Mouse (Mus musculus): ENCODE measurements around the gene Nek6. TPM values are rescaled to one million over a fixed set of nuclear protein-coding genes. Genes with fewer than 3 reads are reported as not detected.

Nek6 gene
- total RNA-seq, 1 experiment from 2014 or later, result 14.9 TPM

DNA sequence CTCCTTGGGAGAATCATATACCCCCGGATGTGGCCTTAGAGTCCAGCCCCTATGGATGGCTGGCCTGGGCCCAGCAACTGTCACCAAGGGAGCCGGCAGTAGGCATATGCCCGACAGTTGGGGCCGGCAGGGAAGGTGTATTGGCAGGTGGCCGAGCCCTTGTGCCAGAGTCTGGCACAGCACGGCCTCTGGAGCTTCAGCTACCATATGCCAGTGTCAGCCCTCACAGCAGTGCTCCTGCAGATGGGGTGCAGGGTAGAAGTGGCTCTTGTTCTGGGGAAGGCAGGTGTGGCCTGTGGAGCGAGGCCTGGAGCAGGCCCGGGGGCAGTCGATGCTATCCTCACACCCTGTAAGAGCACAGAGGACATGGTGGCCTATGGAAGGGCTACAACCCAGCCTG, 28.2 kb downstream of the Nek6 start:
- DNase-seq, result no peak

DNA sequence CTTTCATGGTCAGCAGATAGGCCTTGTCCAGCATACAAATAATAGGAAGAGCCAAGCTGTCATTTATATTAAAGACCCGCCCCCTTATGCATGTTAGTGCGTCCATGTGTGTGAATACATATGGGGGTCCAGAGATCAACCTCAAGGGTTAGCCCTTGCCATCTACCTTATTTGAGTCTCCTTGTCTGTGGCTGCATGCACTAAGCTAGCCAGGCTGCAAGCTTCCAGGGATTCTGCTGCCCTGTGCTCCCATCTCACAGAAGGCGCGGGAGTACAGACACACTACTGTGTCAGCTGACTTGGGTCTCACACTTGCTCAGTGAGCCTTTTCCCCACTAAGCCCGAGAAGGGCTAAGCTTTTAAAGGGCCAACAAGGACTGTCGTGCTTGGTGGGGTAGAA, 29.2 kb downstream of the Nek6 start:
- DNase-seq, result no peak

DNA sequence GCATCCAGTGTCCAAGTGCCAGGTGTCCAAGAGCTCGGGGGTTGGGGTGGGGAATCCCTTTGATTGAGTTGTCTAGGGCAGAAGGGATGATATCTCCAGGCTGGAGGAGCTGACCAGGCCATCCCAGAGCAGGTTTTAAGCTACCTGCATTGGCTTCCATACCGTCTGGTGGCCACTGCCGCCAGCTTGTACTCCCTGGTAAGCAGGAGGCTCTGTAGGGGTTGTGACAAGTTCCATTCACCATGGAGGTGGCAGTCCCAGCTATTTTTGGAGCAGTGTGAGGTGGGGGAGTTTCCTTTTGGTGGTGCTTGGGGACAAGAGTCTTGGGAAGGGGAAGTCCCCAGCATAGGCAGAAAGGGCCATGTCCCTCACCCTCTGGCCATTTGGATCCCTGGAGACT, 29.7 kb downstream of the Nek6 start:
- DNase-seq, result no peak

DNA sequence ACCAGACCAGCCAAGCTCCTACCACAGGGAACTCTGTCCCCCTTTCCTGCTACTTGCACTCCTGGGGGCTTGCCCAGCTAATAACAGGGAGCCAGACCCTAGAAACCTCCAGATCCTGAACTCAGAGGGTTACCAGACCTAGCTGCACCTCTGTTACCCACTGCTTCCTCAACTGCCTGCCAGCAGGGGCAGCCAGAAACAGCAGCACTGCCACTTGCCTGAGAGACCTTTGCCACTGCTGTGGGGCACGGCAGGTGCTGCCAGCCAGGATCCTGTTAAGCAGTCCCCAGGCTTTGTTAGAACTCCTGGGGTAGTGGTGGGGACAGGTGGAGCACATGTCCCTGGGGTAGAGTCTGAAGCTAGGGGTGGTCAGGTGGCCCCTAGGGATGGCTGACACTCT, 30.1 kb downstream of the Nek6 start:
- DNase-seq, result no peak

DNA sequence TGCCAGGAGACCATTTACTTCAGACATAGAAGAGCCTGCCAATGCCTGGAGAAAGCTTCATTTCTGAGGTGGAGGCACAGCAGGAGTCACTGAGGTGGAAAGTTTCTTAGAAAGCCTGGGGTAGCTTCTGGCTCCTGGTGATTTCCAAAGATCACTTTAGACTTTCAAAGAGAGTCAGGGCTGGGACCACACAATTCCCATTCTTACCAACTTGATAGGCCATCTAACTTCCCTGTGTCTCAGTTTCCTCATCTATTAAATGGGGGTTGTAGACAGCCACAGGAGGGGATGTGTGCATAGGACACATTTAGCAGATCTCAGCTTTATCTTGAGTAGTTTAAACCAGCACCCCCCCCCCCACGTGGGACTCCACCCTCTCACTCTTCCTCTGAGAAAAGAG, 30.9 kb downstream of the Nek6 start:
- no peak for DNase-seq

DNA sequence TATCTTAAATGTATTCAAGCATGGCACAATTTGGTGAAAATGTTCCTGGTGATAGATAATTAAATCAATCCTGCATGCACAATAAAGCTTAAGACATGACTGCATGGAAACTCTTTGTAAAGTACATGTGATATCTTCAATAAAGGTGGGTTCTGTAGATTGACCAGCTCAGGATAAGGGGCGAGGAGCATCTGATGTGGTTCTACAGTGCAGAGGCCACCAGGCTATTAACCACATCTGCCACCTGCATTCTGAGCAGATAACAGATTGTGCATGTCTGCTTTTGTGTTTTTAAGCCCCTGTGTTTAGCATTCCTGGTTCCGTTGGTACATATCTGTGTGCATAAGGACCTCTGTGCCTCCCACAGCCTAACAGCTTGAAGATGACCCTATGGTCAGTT, 31.7 kb downstream of the Nek6 start:
- DNase-seq, result no peak

- no peak for DNase-seq
Measured at GRCm38 (mm10) chr2:38544341-38544740, 32.9 kb downstream of the Nek6 start.

GRCm38 (mm10) chr2:38544982-38545381, 33.5 kb downstream of the Nek6 start:
- no peak for DNase-seq

GRCm38 (mm10) chr2:38545706-38546105, 34.3 kb downstream of the Nek6 start:
- no peak for DNase-seq

GRCm38 (mm10) chr2:38546222-38546621, 34.8 kb downstream of the Nek6 start:
- DNase-seq, result peak; percentile 86

DNA sequence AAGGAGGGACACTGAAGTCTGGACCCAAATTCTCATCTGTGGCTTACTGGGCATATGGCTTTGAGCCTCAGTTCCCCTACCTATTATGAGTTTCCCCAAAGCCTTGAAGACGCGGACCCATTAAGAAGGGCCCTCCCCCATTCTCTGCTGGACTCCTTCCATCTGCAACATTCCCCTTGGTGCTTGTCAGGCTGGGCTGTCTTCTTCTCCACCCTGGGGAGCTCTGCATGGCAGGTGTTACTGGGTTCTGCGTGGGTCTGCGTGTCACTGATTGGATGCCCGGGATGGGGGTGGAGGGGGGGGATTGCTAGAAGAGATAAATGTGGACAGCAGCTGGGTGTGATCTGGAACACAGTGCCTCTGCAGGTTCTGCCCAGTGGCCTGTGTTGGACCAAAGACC, 35.3 kb downstream of the Nek6 start:
- DNase-seq, result no peak

GRCm38 (mm10) chr2:38547793-38548517, 36.5 kb downstream of the Nek6 start:
- DNase-seq, result no peak

- DNase-seq, result no peak
Measured at GRCm38 (mm10) chr2:38552004-38552443, 40.6 kb downstream of the Nek6 start.

GRCm38 (mm10) chr2:38554226-38554995, 43.0 kb downstream of the Nek6 start:
- DNase-seq, result no peak

DNA sequence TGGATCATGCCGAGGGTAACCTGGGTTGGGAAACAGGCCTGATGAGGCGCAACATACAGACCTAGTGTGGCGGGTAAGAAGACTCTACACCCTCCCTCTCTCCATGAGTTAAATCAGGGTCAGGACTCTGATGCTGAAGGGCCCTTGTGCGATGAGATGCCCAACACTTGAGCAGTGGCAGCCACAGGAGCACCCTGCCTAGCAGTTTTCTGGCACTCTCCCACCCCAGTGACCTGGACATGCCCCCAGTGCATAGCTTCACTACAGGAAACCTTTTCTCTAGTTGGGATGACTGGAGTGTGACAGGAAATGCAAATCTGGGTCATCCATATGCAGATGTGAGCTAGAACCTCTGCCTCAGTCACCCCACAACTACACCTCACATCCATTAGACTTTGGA, 44.2 kb downstream of the Nek6 start:
- no peak for DNase-seq

- no peak for DNase-seq
Measured at GRCm38 (mm10) chr2:38556721-38557120, 45.3 kb downstream of the Nek6 start.

DNA sequence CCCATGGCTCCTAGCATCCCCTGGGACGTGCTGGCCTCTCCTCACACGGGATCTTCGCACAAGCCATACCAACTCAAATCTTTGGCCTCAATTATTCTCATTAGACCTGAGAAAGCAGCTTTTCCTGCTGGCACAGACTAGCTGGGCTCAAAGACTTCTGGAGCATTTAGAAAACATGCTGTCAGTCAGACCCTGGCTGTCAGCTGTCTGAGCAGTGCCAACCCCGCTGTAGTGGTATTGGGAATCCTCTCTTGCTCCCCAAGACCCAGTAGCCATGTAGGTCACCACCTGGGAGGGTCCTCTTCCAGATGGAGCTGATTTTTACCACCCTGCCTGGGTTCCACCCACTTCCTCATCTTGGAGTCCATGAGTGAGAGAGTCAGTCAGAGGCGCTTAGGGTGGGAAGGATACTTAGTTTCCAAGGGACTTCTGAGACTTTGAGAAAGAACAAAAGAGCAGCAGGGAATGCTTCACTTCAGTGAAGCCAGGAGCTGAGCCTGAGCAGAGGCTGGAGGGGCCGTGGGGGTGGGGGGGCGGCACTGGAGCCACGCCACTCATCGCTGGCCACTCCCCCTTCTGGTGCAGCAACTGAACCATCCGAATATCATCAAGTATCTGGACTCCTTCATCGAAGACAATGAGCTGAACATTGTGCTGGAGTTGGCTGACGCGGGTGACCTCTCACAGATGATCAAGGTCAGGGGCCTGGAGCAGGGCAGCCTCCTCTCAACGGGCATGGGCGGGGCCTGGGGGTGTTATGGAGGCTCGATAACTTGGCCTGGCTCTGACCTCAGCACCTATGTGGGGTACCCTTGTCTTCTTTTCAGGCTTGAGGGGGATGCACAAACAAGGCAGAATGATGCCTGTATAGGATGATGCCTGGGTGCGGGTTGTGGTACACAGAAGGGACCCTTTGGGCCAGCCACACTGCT, 49.1 kb downstream of the Nek6 start:
- DNase-seq, result no peak

- no peak for DNase-seq
Measured at GRCm38 (mm10) chr2:38562596-38562995, 51.2 kb downstream of the Nek6 start.

DNA sequence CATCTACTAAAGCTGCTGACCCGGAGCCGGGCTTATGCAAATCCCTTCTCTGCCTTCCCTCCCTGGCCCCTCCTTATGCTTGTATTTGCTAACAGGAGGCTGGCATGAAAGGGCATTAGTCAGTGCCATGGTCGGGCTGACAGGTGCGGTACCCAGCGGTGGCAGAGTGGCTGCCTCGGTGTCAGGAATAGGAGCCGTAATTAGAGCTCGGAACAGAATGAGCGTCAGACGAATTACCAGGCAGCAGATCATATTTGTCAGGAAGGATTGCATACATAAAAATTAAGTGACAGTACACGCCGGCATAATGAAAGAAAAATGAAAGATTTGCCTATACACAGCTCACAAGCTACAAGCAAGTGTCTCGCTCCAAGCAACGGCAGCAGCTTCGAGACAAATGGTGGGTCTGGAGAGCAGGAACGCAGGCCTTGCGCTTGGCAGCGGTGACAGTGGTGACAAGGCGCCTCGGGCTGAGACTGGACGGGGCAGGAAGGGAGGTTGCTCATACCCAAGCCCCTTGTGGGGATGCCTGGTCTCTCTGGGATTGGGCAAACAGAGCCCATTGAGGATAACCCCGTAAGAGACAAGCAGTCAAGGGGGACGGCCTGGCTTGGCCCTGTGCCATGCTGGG, 60.6 kb downstream of the Nek6 start:
- DNase-seq, result no peak

GRCm38 (mm10) chr2:38574697-38575096, 63.3 kb downstream of the Nek6 start:
- DNase-seq, result no peak

- DNase-seq, result no peak
Measured at GRCm38 (mm10) chr2:38578602-38579521, 67.4 kb downstream of the Nek6 start.
